Mouse (Mus musculus): ENCODE measurements around the gene Zfp712. TPM values are rescaled to one million over a fixed set of nuclear protein-coding genes. Genes with fewer than 3 reads are reported as not detected.

Gene Zfp712
- 4.3 and 4.6 TPM in 2 replicates for polyA plus RNA-seq (2016; fragmentation: Nextera tagmentation; extraction: Ambion mirVana)

DNA sequence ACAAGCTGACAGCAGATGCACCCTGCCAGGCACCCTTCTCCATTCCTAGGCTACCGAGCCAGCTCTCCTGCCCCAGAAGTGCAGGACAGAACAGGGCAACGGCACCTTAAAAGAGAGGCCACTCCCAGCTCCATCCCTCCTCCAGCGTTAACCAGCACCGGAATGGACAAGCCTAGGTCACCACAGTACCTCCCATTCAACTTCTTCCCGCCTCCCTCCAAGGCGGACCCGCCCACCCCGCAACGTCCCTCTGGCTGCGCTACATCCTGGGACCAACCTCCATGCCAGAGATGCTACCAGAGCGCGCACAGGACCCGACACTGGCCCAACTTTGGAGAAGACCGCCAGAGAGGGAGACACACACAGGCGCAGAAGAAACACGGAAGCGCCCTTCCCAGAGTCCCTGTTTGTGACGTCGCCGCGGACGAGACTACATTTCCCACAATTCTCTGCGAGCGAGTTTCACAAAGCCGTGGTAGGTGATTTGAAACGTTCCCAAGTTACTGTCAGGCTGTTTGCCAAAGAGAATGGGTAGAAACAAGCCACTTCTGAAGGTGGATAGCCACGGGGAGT, at the start of gene Zfp712:
Zfp712 (minus strand) TSS at position 385 of the 573 bp plus-strand sequence.
- H3K36me3 ChIP-seq = no peaks in the 10 kb centered on the region
- H3K4me1 ChIP-seq = peaks cover 3% of the 10 kb centered on the region; the same call in 1 of the 2 replicates
- peak within 1 kb of the TSS; percentile 69 for H3K4me3 ChIP-seq
- H3K9me3 ChIP-seq = 0 out of 2 replicates have a peak, but pooled peaks cover 3% of the 10 kb centered on the region
- H3K4me2 ChIP-seq (replicated peaks) = peak within 1 kb of the TSS; percentile 61
- under 1% methylated on average over 27 of the region's 27 CpGs for WGBS
- peak within 1 kb of the TSS; percentile 84 for H3K27ac ChIP-seq
- peak within 1 kb of the TSS; percentile 68 for H3K9ac ChIP-seq
- ATAC-seq (ENCODE audit: insufficient number of reproducible peaks, insufficient read depth, low FRiP score, low TSS enrichment) = peak; percentile 98
- no peaks in the 10 kb centered on the region for H3K27me3 ChIP-seq

- H3K9ac ChIP-seq = no peak overlapping the region
- H3K36me3 ChIP-seq = peaks cover 9% of the 10 kb centered on the region
- peak overlapping the region; percentile 67 for H3K4me2 ChIP-seq (replicated peaks)
- 6% methylated on average over 9 of the region's 9 CpGs for WGBS
- no peaks in the 10 kb centered on the region for H3K4me1 ChIP-seq
- H3K27ac ChIP-seq = no peak overlapping the region
- ATAC-seq (ENCODE audit: insufficient number of reproducible peaks, insufficient read depth, low FRiP score, low TSS enrichment) = peak; percentile 35; the same call in 1 of the 2 replicates
- H3K4me3 ChIP-seq = peak overlapping the region; percentile 61
- no peaks in the 10 kb centered on the region for H3K27me3 ChIP-seq
- H3K9me3 ChIP-seq = no peaks in the 10 kb centered on the region
Observed at GRCm38 (mm10) chr13:67108821-67109206, 47.8 kb upstream of the Zfp712 start.

- H3K27ac ChIP-seq = peak within 1 kb of the TSS; percentile 86
- WGBS = under 1% methylated on average over 17 of the region's 17 CpGs
- no peaks in the 10 kb centered on the region for H3K4me1 ChIP-seq
Observed at GRCm38 (mm10) chr13:67108194-67108820, 47.3 kb upstream of the Zfp712 start, which contains the start of gene Gm28557. Gm28557 (minus strand) TSS chr13:67108604.

DNA sequence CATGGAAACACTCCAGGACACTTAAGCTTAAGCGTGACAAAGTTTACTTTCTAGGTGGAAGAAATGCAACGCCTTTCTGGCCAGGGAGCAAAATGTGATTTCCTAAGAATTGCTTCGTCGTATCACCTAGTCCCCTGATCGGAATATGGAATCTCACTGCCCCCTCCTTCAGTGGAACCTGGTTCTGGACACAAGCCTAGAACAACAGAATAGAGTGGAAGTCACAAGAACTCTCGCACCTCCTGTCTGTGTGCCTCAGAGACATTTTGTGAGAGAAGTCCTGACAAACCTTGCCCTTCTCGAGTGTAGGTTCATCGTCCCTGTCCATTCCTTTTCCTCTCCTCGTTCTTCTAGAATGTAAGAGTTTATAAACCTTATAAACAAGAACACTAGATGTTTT, 46.7 kb upstream of the Zfp712 start:
- ATAC-seq (ENCODE audit: insufficient number of reproducible peaks, insufficient read depth, low FRiP score, low TSS enrichment) = no peak
- Histone ChIP-seq H3K27ac (peak overlapping the region; percentile 86), H3K9ac (peak overlapping the region; percentile 64), H3K4me1 (no peaks in the 10 kb centered on the region), H3K4me2 (replicated peaks) (peak overlapping the region; percentile 67), H3K4me3 (peak overlapping the region; percentile 61), H3K9me3 (no peaks in the 10 kb centered on the region), H3K36me3 (peaks cover 9% of the 10 kb centered on the region), H3K27me3 (no peaks in the 10 kb centered on the region)
- 67% methylated on average over 9 of the region's 9 CpGs for WGBS

More at GRCm38 (mm10) chr13:67108194-67108820, 47.3 kb upstream of the Zfp712 start, which contains the start of gene Gm28557:
- Histone ChIP-seq H3K36me3 (peaks cover 9% of the 10 kb centered on the region), H3K4me2 (replicated peaks) (peak within 1 kb of the TSS; percentile 67), H3K27me3 (no peaks in the 10 kb centered on the region), H3K4me3 (peak within 1 kb of the TSS; percentile 61), H3K9me3 (no peaks in the 10 kb centered on the region), H3K9ac (peak within 1 kb of the TSS; percentile 64)
- ATAC-seq (ENCODE audit: insufficient number of reproducible peaks, insufficient read depth, low FRiP score, low TSS enrichment) = peak; percentile 94

GRCm38 (mm10) chr13:67097876-67098275, 36.9 kb upstream of the Zfp712 start, which contains the start of gene Zfp708:
Zfp708 (minus strand) TSS chr13:67097976.
- peaks cover 4% of the 10 kb centered on the region; the same call in 1 of the 2 replicates for H3K36me3 ChIP-seq
- H3K9me3 ChIP-seq = no peaks in the 10 kb centered on the region
- no peaks in the 10 kb centered on the region for H3K4me1 ChIP-seq
- no peak within 1 kb of the TSS for H3K4me3 ChIP-seq
- no peak within 1 kb of the TSS for H3K9ac ChIP-seq
- H3K27me3 ChIP-seq = no peaks in the 10 kb centered on the region
- no peak within 1 kb of the TSS for H3K4me2 ChIP-seq (replicated peaks)
- no peak for ATAC-seq (ENCODE audit: insufficient number of reproducible peaks, insufficient read depth, low FRiP score, low TSS enrichment)
- WGBS = 90% methylated on average over 10 of the region's 10 CpGs
- H3K27ac ChIP-seq = no peak within 1 kb of the TSS

DNA sequence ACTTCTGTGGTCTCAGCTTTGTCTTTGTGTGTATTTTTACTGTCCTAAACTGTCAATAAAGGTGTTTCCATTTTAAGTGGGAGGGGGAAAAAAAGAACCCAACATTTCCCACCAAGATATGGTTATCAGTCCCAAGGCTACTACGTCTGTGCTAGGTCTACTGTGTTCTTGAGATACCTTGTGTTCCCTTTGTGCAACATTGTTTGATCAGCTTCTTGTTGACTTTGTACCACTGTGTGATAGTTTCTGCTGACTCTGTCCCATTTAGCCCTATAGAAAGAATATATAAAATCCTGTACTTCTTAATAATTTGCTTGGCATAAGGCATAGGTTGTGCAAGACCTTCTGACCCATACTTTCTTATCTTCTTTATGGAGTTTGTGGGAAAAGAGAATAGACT, 29.2 kb upstream of the Zfp712 start:
- 89% methylated on average over 1 of the region's 1 CpGs for WGBS
- H3K4me1 ChIP-seq = no peaks in the 10 kb centered on the region

DNA sequence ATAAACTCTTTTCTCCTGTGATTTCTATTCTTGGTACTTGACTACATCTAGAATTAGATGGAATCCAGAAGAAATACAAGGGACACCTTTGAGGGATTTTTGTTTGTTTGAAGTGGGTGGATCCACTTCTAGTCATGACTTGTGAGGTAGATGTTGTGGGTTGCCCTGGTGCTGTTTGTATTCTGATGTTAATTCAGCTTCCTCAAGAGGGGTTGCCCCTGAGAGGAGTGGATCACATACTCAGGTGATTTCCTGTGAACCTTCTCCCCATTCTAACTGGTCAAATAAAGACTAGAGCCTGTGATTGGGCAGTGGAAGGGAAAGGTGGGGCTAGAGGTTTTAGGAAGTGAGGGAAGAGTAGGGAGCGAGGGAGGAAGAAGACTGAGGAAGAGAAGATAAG, 21.0 kb upstream of the Zfp712 start:
- peak overlapping the region; percentile 64; the same call in 1 of the 2 replicates for H3K4me3 ChIP-seq
- H3K4me1 ChIP-seq = 0 out of 2 replicates have a peak, but pooled peaks cover 3% of the 10 kb centered on the region
- H3K27ac ChIP-seq = peak overlapping the region; percentile 93
- peaks cover 2% of the 10 kb centered on the region; the same call in 1 of the 2 replicates for H3K9me3 ChIP-seq
- H3K4me2 ChIP-seq (replicated peaks) = peak overlapping the region; percentile 67
- ATAC-seq (ENCODE audit: insufficient number of reproducible peaks, insufficient read depth, low FRiP score, low TSS enrichment) = no peak
- WGBS = 83% methylated on average over 1 of the region's 1 CpGs
- H3K36me3 ChIP-seq = peaks cover 8% of the 10 kb centered on the region
- no peaks in the 10 kb centered on the region for H3K27me3 ChIP-seq
- H3K9ac ChIP-seq = 0 out of 2 replicates have a peak overlapping the region, but pooled peaks have one; percentile 65

More for the DNA sequence above, 29.2 kb upstream of the Zfp712 start:
- no peak for ATAC-seq (ENCODE audit: insufficient number of reproducible peaks, insufficient read depth, low FRiP score, low TSS enrichment)
- no peak overlapping the region for H3K27ac ChIP-seq
- H3K4me3 ChIP-seq = no peak overlapping the region
- H3K9ac ChIP-seq = no peak overlapping the region
- no peaks in the 10 kb centered on the region for H3K36me3 ChIP-seq
- no peak overlapping the region for H3K4me2 ChIP-seq (replicated peaks)
- H3K27me3 ChIP-seq = no peaks in the 10 kb centered on the region
- H3K9me3 ChIP-seq = no peaks in the 10 kb centered on the region

GRCm38 (mm10) chr13:67081142-67081713, 20.3 kb upstream of the Zfp712 start:
- no peaks in the 10 kb centered on the region for H3K27me3 ChIP-seq
- H3K9ac ChIP-seq = peak overlapping the region; percentile 65
- 0 out of 2 replicates have a peak, but pooled peaks cover 3% of the 10 kb centered on the region for H3K4me1 ChIP-seq
- peak overlapping the region; percentile 67 for H3K4me2 ChIP-seq (replicated peaks)
- peaks cover 3% of the 10 kb centered on the region; the same call in 1 of the 2 replicates for H3K9me3 ChIP-seq
- WGBS = under 1% methylated on average over 24 of the region's 24 CpGs
- ATAC-seq (ENCODE audit: insufficient number of reproducible peaks, insufficient read depth, low FRiP score, low TSS enrichment) = peak; percentile 99
- peaks cover 9% of the 10 kb centered on the region for H3K36me3 ChIP-seq
- peak overlapping the region; percentile 64 for H3K4me3 ChIP-seq
- H3K27ac ChIP-seq = peak overlapping the region; percentile 93

DNA sequence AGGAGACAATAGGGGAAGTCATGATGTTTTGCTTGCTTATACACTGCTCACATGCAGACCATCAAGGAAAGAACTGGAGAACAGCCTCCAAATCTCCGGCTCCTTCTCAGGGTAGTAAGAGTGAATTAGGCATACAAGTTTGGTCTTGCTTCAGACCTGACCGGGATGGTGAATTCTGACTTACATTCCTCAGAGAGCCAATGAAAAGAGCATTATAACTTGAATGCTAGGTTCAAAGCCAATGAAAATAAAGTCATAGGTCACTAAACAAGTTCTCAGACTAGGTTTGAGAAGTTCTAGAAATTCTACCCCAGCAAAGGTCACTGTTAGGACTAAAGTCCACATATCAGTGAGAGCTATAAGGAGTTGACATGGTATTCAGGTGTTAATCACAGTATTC, 16.3 kb upstream of the Zfp712 start:
- H3K4me1 ChIP-seq = 0 out of 2 replicates have a peak, but pooled peaks cover 3% of the 10 kb centered on the region
- H3K36me3 ChIP-seq = peaks cover 33% of the 10 kb centered on the region
- ATAC-seq (ENCODE audit: insufficient number of reproducible peaks, insufficient read depth, low FRiP score, low TSS enrichment) = no peak

GRCm38 (mm10) chr13:67072786-67073185, 11.8 kb upstream of the Zfp712 start:
- Histone ChIP-seq H3K4me3 (no peak overlapping the region), H3K4me1 (no peaks in the 10 kb centered on the region), H3K36me3 (peaks cover 60% of the 10 kb centered on the region), H3K4me2 (replicated peaks) (no peak overlapping the region), H3K9me3 (peaks cover 25% of the 10 kb centered on the region; the same call in 1 of the 2 replicates), H3K9ac (no peak overlapping the region), H3K27me3 (no peaks in the 10 kb centered on the region), H3K27ac (no peak overlapping the region)
- ATAC-seq (ENCODE audit: insufficient number of reproducible peaks, insufficient read depth, low FRiP score, low TSS enrichment) = no peak
- 82% methylated on average over 2 of the region's 2 CpGs for WGBS

More for the DNA sequence above, 16.3 kb upstream of the Zfp712 start:
- Histone ChIP-seq H3K27me3 (no peaks in the 10 kb centered on the region), H3K4me2 (replicated peaks) (no peak overlapping the region), H3K27ac (no peak overlapping the region), H3K4me3 (no peak overlapping the region), H3K9ac (no peak overlapping the region), H3K9me3 (peaks cover 14% of the 10 kb centered on the region; the same call in 1 of the 2 replicates)
- WGBS = 94% methylated on average over 2 of the region's 2 CpGs

GRCm38 (mm10) chr13:67065386-67065785, 4.4 kb upstream of the Zfp712 start:
- Histone ChIP-seq H3K36me3 (peaks cover 18% of the 10 kb centered on the region), H3K27ac (no peak overlapping the region), H3K4me1 (no peaks in the 10 kb centered on the region), H3K27me3 (no peaks in the 10 kb centered on the region), H3K9ac (no peak overlapping the region), H3K9me3 (peaks cover 9% of the 10 kb centered on the region; the same call in 1 of the 2 replicates), H3K4me2 (replicated peaks) (no peak overlapping the region), H3K4me3 (no peak overlapping the region)
- ATAC-seq (ENCODE audit: insufficient number of reproducible peaks, insufficient read depth, low FRiP score, low TSS enrichment) = no peak
- WGBS = 88% methylated on average over 8 of the region's 8 CpGs
